Mouse (Mus musculus) ES-Bruce4 (cell line): ENCODE measurements around the gene Ldlrad3.

Experiments
- CTCF ChIP-seq: IDR thresholded peaks from one replicate; pipeline ENCODE4 v1.8.1; 2011; ENCODE audit warnings: low read depth, low read length
- EP300 ChIP-seq: IDR thresholded peaks from 2 replicates; pipeline ENCODE4 v1.6.1; 2011; ENCODE audit warnings: low read depth, low read length; ENCODE audit not compliant: insufficient read depth
- POLR2A ChIP-seq: IDR thresholded peaks from one replicate; pipeline ENCODE4 v1.8.1; 2011; ENCODE audit warnings: low read length; ENCODE audit not compliant: insufficient read depth

DNA sequence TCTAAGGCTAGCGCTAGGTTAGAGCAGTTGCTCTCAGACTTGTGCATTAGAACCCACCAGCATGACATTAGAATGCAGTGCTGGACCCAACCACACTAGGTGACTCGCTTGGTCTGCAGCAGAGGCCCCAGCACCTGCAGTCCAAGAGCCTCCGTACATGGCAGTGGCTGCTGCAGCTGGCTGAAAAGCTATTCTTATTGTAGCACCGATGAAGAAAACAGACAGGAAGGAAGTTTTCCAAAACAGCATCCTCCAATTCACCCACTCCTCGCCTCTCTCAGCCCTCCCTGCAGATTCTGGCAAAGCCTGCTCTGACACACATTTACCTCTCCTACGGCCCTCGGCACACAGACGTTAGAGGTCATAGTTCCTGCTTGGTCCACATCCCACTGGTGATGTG is 130.0 kb downstream of the Ldlrad3 start:
- TF ChIP-seq EP300 (no peak), CTCF (no peak), POLR2A (no peak)
